Mouse (Mus musculus): ENCODE data around the gene Ndufs6. TPM values are rescaled to one million over a fixed set of nuclear protein-coding genes. Genes with fewer than 3 reads are reported as not detected.

Gene Ndufs6
- polyA plus RNA-seq, 1 experiment from 2014 or later: 367 TPM

- H3K27me3 ChIP-seq: peaks cover 77% of the 10 kb centered on the region
- no peaks in the 10 kb centered on the region for H3K36me3 ChIP-seq
- ATAC-seq (ENCODE audit: insufficient number of reproducible peaks, low FRiP score, low TSS enrichment, low read depth): no peak
- no peak overlapping the region for H3K4me3 ChIP-seq (replicated peaks)
- H3K9me3 ChIP-seq (replicated peaks): no peaks in the 10 kb centered on the region
- H3K27ac ChIP-seq (replicated peaks): no peak overlapping the region
- no peak overlapping the region for H3K9ac ChIP-seq
- no peak overlapping the region for H3K4me2 ChIP-seq (replicated peaks)
- H3K4me1 ChIP-seq: peaks cover 27% of the 10 kb centered on the region
Measured at GRCm38 (mm10) chr13:73272794-73273282, 55.5 kb downstream of the Ndufs6 start.

GRCm38 (mm10) chr13:73271336-73272242 lies 56.8 kb downstream of the Ndufs6 start:
- Histone ChIP-seq H3K9me3 (replicated peaks) (no peaks in the 10 kb centered on the region), H3K4me3 (replicated peaks) (peak overlapping the region; percentile 28), H3K27ac (replicated peaks) (no peak overlapping the region), H3K4me1 (peaks cover 27% of the 10 kb centered on the region), H3K9ac (no peak overlapping the region), H3K4me2 (replicated peaks) (peak overlapping the region; percentile 46), H3K27me3 (peaks cover 90% of the 10 kb centered on the region), H3K36me3 (no peaks in the 10 kb centered on the region)
- 2% methylated on average over 53 of the region's 53 CpGs for WGBS
- no peak for ATAC-seq (ENCODE audit: insufficient number of reproducible peaks, low FRiP score, low TSS enrichment, low read depth)

GRCm38 (mm10) chr13:73270451-73271081 lies 57.8 kb downstream of the Ndufs6 start:
- H3K36me3 ChIP-seq: no peaks in the 10 kb centered on the region
- peaks cover 29% of the 10 kb centered on the region for H3K4me1 ChIP-seq
- no peak for ATAC-seq (ENCODE audit: insufficient number of reproducible peaks, low FRiP score, low TSS enrichment, low read depth)
- no peak overlapping the region for H3K9ac ChIP-seq
- H3K27ac ChIP-seq (replicated peaks): no peak overlapping the region
- H3K27me3 ChIP-seq: peaks cover 91% of the 10 kb centered on the region
- WGBS: 10% methylated on average over 22 of the region's 22 CpGs
- H3K9me3 ChIP-seq (replicated peaks): no peaks in the 10 kb centered on the region
- H3K4me2 ChIP-seq (replicated peaks): peak overlapping the region; percentile 46
- no peak overlapping the region for H3K4me3 ChIP-seq (replicated peaks)

- Histone ChIP-seq H3K4me3 (replicated peaks) (no peak overlapping the region), H3K27ac (replicated peaks) (no peak overlapping the region), H3K27me3 (peaks cover 98% of the 10 kb centered on the region), H3K4me2 (replicated peaks) (no peak overlapping the region), H3K9ac (no peak overlapping the region), H3K36me3 (no peaks in the 10 kb centered on the region), H3K4me1 (peaks cover 35% of the 10 kb centered on the region), H3K9me3 (replicated peaks) (no peaks in the 10 kb centered on the region)
- 17% methylated on average over 3 of the region's 3 CpGs for WGBS
- no peak for ATAC-seq (ENCODE audit: insufficient number of reproducible peaks, low FRiP score, low TSS enrichment, low read depth)
Measured at GRCm38 (mm10) chr13:73269891-73270290, 58.5 kb downstream of the Ndufs6 start.

Other genes with a start within 250 kb of the Ndufs6 start
- 17.5 and 19.3 TPM in 2 replicates for gene Irx4, start 68.1 kb downstream of the Ndufs6 start, polyA plus RNA-seq (2015; fragmentation: Nextera tagmentation; extraction: Ambion mirVana)
- gene Mrpl36, start within 50 bp of the Ndufs6 start, polyA plus RNA-seq (2015; fragmentation: Nextera tagmentation; extraction: Ambion mirVana): 127 and 130 TPM in 2 replicates
- gene Lpcat1, start 138.7 kb upstream of the Ndufs6 start, polyA plus RNA-seq (2015; fragmentation: Nextera tagmentation; extraction: Ambion mirVana): 31.8 and 35.0 TPM in 2 replicates
- 0.08 and 0.17 TPM in 2 replicates for gene Slc6a3, start 208.2 kb upstream of the Ndufs6 start, polyA plus RNA-seq (2015; fragmentation: Nextera tagmentation; extraction: Ambion mirVana)

Data from embryonic facial prominence, embryonic 15.5 days (tissue).